Mouse (Mus musculus) lung, adult 2 months (tissue): Measurements from ENCODE around the gene Cped1.

Experiments used
- CTCF ChIP-seq: fragments of 200-500 bp; IDR thresholded peaks from 2 replicates; pipeline ENCODE4 v1.5.1; 2011; ENCODE audit warnings: mild to moderate bottlenecking, low read length, control low read depth; ENCODE audit not compliant: insufficient read depth
- POLR2A ChIP-seq: fragments of 200-500 bp; IDR thresholded peaks from 2 replicates; pipeline ENCODE4 v1.6.1; 2011; ENCODE audit warnings: low read depth, mild to moderate bottlenecking, control low read depth, low read length, borderline replicate concordance; ENCODE audit errors: extremely low read depth

DNA sequence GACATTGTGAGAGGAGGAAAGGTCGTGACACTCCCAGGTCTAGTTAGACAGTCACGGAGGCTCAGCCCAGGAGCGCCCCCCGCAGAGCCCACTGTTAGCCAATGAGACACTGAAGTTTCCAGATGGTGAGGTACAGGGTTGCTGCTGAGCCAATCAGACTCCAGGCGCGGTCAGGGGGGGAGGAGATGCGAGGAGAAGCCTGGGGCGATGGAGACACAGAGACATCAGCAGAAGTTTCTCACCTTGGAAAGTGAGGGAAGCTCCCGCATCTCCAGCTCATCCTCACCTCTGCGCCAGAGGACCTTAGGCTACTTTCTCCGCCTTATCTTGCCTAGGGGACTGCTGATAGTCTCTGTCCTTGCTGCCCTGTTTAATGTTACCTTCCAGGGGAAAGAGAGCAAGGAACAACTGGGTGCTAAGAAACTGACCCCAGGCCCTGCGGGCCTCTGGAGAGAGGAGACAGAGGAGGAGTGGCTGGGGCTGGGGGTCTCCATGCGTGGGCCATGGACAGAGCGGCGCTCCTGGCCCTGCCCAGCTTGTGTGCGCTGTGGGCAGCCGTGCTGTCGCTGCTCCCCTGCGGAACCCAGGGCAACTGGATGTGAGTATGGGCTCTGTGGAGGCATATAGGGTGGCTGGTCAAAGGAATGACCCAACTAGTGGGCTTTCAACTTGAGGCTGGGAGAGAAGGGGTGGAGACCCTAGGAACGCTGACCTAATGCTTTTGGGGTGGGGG lies 302.5 kb downstream of the Cped1 start, which contains the start of gene Wnt16:
- TF ChIP-seq POLR2A: no peak
- TF ChIP-seq CTCF: no peak
